Mouse (Mus musculus): Measurements from ENCODE around the gene Slc39a11. TPM values are rescaled to one million over a fixed set of nuclear protein-coding genes. Genes with fewer than 3 reads are reported as not detected.

Gene Slc39a11
- polyA plus RNA-seq, 1 experiment from 2014 or later = 17.8 TPM

DNA sequence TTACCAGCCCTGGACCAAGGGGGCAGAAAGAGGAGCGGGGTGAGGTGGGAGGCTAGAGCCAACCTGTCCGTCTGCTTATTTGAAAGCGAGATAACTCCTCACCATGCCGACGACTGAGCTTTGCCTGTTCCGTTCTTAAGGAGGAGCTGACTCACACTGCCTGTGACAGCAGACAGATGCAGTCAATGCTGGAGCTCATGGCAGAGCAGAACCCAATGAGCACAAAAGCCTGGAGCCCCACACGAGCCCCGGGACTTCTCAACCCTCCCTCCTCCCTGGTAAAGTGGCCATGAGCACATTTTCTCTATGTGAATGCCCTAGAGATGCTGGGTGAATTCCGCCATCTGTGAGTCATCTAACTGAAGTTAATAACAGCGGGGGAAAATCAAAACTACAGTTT is 198.6 kb downstream of the Slc39a11 start:
- ATAC-seq (ENCODE audit: low FRiP score) (no peak), DNase-seq (ENCODE audit: low spot score, missing footprints) (no peak)
- Histone ChIP-seq H3K36me3 (ENCODE audit: control insufficient read depth, insufficient read depth, low read length) (no peaks in the 10 kb centered on the region), H3K27me3 (ENCODE audit: control insufficient read depth, insufficient read depth, low read length) (no peaks in the 10 kb centered on the region), H3K4me2 (no peak overlapping the region), H3K9ac (ENCODE audit: low read length) (no peak overlapping the region), H3K4me3 (ENCODE audit: low read depth, low read length) (no peak overlapping the region), H3K4me1 (ENCODE audit: control insufficient read depth, insufficient read depth, low read length) (peaks cover 12% of the 10 kb centered on the region), H3K9me3 (ENCODE audit: control insufficient read depth, low read length) (no peaks in the 10 kb centered on the region), H3K27ac (ENCODE audit: low read depth, low read length) (no peak overlapping the region)
- WGBS = 82% methylated on average over 10 of the region's 10 CpGs

DNA sequence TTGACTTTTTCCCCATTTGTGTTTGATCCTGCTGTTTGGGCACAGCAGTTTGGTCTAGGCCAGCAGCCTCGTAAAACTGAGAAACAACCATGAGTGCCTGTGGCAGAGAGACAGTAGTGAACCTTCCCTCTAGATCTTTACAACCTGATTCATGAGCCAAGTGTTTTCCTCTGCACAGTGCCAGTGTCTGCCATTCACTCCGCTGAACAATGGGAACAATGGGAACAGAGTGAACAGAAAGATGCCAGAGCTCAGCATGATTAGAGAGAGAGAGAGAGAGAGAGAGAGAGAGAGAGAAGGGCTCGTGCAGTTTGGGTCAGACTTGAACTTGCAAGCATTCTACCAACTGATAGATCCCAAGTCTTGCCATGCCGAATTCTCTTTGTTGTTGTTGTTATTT is 199.2 kb downstream of the Slc39a11 start:
- Histone ChIP-seq H3K36me3 (ENCODE audit: control insufficient read depth, insufficient read depth, low read length) (no peaks in the 10 kb centered on the region), H3K27me3 (ENCODE audit: control insufficient read depth, insufficient read depth, low read length) (no peaks in the 10 kb centered on the region), H3K4me3 (ENCODE audit: low read depth, low read length) (no peak overlapping the region), H3K4me2 (no peak overlapping the region), H3K9ac (ENCODE audit: low read length) (no peak overlapping the region), H3K9me3 (ENCODE audit: control insufficient read depth, low read length) (no peaks in the 10 kb centered on the region), H3K27ac (ENCODE audit: low read depth, low read length) (no peak overlapping the region), H3K4me1 (ENCODE audit: control insufficient read depth, insufficient read depth, low read length) (peaks cover 12% of the 10 kb centered on the region)
- no peak for ATAC-seq (ENCODE audit: low FRiP score)
- DNase-seq (ENCODE audit: low spot score, missing footprints) = no peak
- 57% methylated on average over 4 of the region's 4 CpGs for WGBS

- ATAC-seq (ENCODE audit: low FRiP score) (no peak), DNase-seq (ENCODE audit: low spot score, missing footprints) (no peak)
- Histone ChIP-seq H3K9ac (ENCODE audit: low read length) (no peak overlapping the region), H3K27ac (ENCODE audit: low read depth, low read length) (no peak overlapping the region), H3K27me3 (ENCODE audit: control insufficient read depth, insufficient read depth, low read length) (no peaks in the 10 kb centered on the region), H3K4me3 (ENCODE audit: low read depth, low read length) (no peak overlapping the region), H3K36me3 (ENCODE audit: control insufficient read depth, insufficient read depth, low read length) (no peaks in the 10 kb centered on the region), H3K4me2 (no peak overlapping the region), H3K9me3 (ENCODE audit: control insufficient read depth, low read length) (no peaks in the 10 kb centered on the region), H3K4me1 (ENCODE audit: control insufficient read depth, insufficient read depth, low read length) (peaks cover 12% of the 10 kb centered on the region)
- WGBS = 91% methylated on average over 6 of the region's 6 CpGs
Observed at GRCm38 (mm10) chr11:113450028-113450427, 199.9 kb downstream of the Slc39a11 start.

DNA sequence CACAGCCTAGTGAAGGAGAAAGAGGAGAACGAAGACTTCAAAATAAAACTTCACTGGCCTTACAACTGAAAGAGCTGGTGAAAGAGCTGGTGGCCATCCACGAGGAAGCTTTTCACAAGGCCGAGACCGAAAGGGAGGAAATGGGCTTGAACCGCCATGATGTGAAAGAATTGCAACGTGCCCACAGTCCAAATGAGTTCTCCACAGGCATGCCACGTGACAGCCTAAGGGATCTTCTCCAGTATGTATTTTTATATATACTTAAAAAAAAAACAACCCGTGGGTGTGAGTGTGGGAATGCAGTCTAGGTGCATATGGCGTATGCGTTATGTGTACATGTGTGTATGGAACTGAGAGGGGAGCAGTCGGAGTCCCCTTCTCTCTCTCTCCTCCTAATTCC is 207.8 kb downstream of the Slc39a11 start:
- Histone ChIP-seq H3K27ac (ENCODE audit: low read depth, low read length) (no peak overlapping the region), H3K4me1 (ENCODE audit: control insufficient read depth, insufficient read depth, low read length) (peaks cover 17% of the 10 kb centered on the region), H3K4me3 (ENCODE audit: low read depth, low read length) (no peak overlapping the region), H3K27me3 (ENCODE audit: control insufficient read depth, insufficient read depth, low read length) (peaks cover 41% of the 10 kb centered on the region), H3K9me3 (ENCODE audit: control insufficient read depth, low read length) (peaks cover 6% of the 10 kb centered on the region; the same call in 1 of the 2 replicates), H3K4me2 (no peak overlapping the region), H3K36me3 (ENCODE audit: control insufficient read depth, insufficient read depth, low read length) (no peaks in the 10 kb centered on the region), H3K9ac (ENCODE audit: low read length) (no peak overlapping the region)
- ATAC-seq (ENCODE audit: low FRiP score) (no peak), DNase-seq (ENCODE audit: low spot score, missing footprints) (no peak)
- 93% methylated on average over 11 of the region's 11 CpGs for WGBS

DNA sequence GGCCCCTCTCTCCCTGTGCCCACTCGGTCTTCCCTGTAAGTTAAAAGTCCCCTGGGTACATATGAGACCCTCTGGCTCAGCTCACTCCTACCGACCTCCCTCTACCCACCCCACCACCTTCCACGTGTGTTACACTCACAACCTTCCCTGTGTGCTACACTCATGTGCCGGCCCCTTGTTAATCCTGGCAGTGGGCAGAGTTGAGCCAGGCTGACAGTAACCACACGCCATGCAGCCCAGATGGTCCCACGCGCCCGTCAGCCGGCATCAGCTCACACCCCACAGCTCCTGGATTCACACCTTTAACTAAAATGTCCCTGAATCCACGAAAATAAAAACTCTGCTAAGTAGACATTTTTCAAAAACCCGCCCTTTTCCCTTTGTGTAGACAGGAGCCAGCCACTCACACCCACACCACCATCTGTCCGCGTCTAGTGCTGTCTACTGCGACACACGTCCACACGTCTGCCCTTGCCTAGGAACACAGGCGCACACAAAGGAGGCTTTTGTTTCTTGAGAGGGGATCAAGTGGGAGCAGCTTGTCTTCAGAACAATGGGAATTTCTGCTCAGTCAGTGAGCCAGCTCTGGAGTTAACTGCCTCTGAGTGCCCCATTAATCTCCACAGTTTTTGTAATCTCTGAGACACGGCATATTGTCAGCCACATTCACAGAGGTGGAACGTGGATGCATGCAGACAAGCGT is 210.4 kb downstream of the Slc39a11 start:
- Histone ChIP-seq H3K4me3 (ENCODE audit: low read depth, low read length) (no peak overlapping the region), H3K4me1 (ENCODE audit: control insufficient read depth, insufficient read depth, low read length) (peaks cover 21% of the 10 kb centered on the region), H3K36me3 (ENCODE audit: control insufficient read depth, insufficient read depth, low read length) (no peaks in the 10 kb centered on the region), H3K4me2 (0 out of 2 replicates have a peak overlapping the region, but pooled peaks have one; percentile 1), H3K9ac (ENCODE audit: low read length) (peak overlapping the region; percentile 55), H3K27me3 (ENCODE audit: control insufficient read depth, insufficient read depth, low read length) (peaks cover 52% of the 10 kb centered on the region), H3K9me3 (ENCODE audit: control insufficient read depth, low read length) (peaks cover 6% of the 10 kb centered on the region; the same call in 1 of the 2 replicates), H3K27ac (ENCODE audit: low read depth, low read length) (peak overlapping the region; percentile 82)
- ATAC-seq (ENCODE audit: low FRiP score) (peak; percentile 93), DNase-seq (ENCODE audit: low spot score, missing footprints) (peak; percentile 94)
- 26% methylated on average over 20 of the region's 20 CpGs for WGBS

DNA sequence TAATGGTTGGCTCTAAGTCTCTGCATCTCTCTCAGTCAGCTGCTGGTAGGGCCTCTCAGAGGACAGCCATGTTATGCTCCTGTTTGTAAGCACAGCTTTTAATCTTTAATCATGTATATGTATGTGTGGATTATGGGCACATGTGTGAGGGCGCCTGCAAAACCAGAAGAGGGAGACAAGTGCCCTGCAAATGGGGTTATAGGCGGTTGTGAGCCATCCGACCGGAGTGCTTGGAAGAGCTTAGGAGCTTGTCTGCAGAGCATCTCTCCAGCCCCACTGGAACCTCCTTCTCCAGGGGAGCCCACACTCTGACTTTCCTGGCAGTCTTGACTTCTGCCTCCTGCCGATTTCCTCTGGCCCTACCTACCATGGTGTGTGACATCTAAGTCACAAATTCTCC is 211.0 kb downstream of the Slc39a11 start:
- 71% methylated on average over 5 of the region's 5 CpGs for WGBS
- Histone ChIP-seq H3K4me3 (ENCODE audit: low read depth, low read length) (no peak overlapping the region), H3K9ac (ENCODE audit: low read length) (peak overlapping the region; percentile 55), H3K4me1 (ENCODE audit: control insufficient read depth, insufficient read depth, low read length) (peaks cover 21% of the 10 kb centered on the region), H3K27ac (ENCODE audit: low read depth, low read length) (peak overlapping the region; percentile 82), H3K27me3 (ENCODE audit: control insufficient read depth, insufficient read depth, low read length) (peaks cover 57% of the 10 kb centered on the region), H3K9me3 (ENCODE audit: control insufficient read depth, low read length) (peaks cover 6% of the 10 kb centered on the region; the same call in 1 of the 2 replicates), H3K4me2 (no peak overlapping the region), H3K36me3 (ENCODE audit: control insufficient read depth, insufficient read depth, low read length) (no peaks in the 10 kb centered on the region)
- ATAC-seq (ENCODE audit: low FRiP score) (no peak), DNase-seq (ENCODE audit: low spot score, missing footprints) (peak; percentile 85)

- Histone ChIP-seq H3K4me3 (ENCODE audit: low read depth, low read length) (no peak overlapping the region), H3K9me3 (ENCODE audit: control insufficient read depth, low read length) (peaks cover 8% of the 10 kb centered on the region; the same call in 1 of the 2 replicates), H3K27me3 (ENCODE audit: control insufficient read depth, insufficient read depth, low read length) (peaks cover 49% of the 10 kb centered on the region), H3K4me2 (no peak overlapping the region), H3K27ac (ENCODE audit: low read depth, low read length) (no peak overlapping the region), H3K9ac (ENCODE audit: low read length) (no peak overlapping the region), H3K36me3 (ENCODE audit: control insufficient read depth, insufficient read depth, low read length) (no peaks in the 10 kb centered on the region), H3K4me1 (ENCODE audit: control insufficient read depth, insufficient read depth, low read length) (peaks cover 21% of the 10 kb centered on the region)
- no peak for DNase-seq (ENCODE audit: low spot score, missing footprints)
- 90% methylated on average over 9 of the region's 9 CpGs for WGBS
- no peak for ATAC-seq (ENCODE audit: low FRiP score)
Observed at GRCm38 (mm10) chr11:113437357-113437756, 212.5 kb downstream of the Slc39a11 start.

GRCm38 (mm10) chr11:113436299-113436698 is 213.6 kb downstream of the Slc39a11 start:
- DNase-seq (ENCODE audit: low spot score, missing footprints) (no peak), ATAC-seq (ENCODE audit: low FRiP score) (no peak)
- Histone ChIP-seq H3K4me1 (ENCODE audit: control insufficient read depth, insufficient read depth, low read length) (peaks cover 21% of the 10 kb centered on the region), H3K9ac (ENCODE audit: low read length) (no peak overlapping the region), H3K4me2 (no peak overlapping the region), H3K9me3 (ENCODE audit: control insufficient read depth, low read length) (peaks cover 11% of the 10 kb centered on the region; the same call in 1 of the 2 replicates), H3K36me3 (ENCODE audit: control insufficient read depth, insufficient read depth, low read length) (no peaks in the 10 kb centered on the region), H3K4me3 (ENCODE audit: low read depth, low read length) (no peak overlapping the region), H3K27me3 (ENCODE audit: control insufficient read depth, insufficient read depth, low read length) (peaks cover 41% of the 10 kb centered on the region), H3K27ac (ENCODE audit: low read depth, low read length) (no peak overlapping the region)
- WGBS = 92% methylated on average over 6 of the region's 6 CpGs

GRCm38 (mm10) chr11:113435696-113436095 is 214.2 kb downstream of the Slc39a11 start:
- whole genome bisulfite sequencing = 37% methylated on average over 5 of the region's 5 CpGs
- Histone ChIP-seq H3K27ac (ENCODE audit: low read depth, low read length) (no peak overlapping the region), H3K4me2 (no peak overlapping the region), H3K27me3 (ENCODE audit: control insufficient read depth, insufficient read depth, low read length) (peaks cover 35% of the 10 kb centered on the region), H3K4me3 (ENCODE audit: low read depth, low read length) (no peak overlapping the region), H3K9ac (ENCODE audit: low read length) (no peak overlapping the region), H3K36me3 (ENCODE audit: control insufficient read depth, insufficient read depth, low read length) (no peaks in the 10 kb centered on the region), H3K4me1 (ENCODE audit: control insufficient read depth, insufficient read depth, low read length) (peaks cover 21% of the 10 kb centered on the region), H3K9me3 (ENCODE audit: control insufficient read depth, low read length) (peaks cover 5% of the 10 kb centered on the region; the same call in 1 of the 2 replicates)
- ATAC-seq (ENCODE audit: low FRiP score) = no peak
- DNase-seq (ENCODE audit: low spot score, missing footprints) = no peak

Measured in midbrain, embryonic 11.5 days (tissue).